Mouse (Mus musculus) limb, embryonic 15.5 days (tissue): ENCODE measurements around the gene Ang2. TPM values are rescaled to one million over a fixed set of nuclear protein-coding genes. Genes with fewer than 3 reads are reported as not detected.
"Not testable (repeated sequence)": the region's sequence is repeated elsewhere in the genome, so short reads cannot be mapped to it uniquely, and the experiment has no call there.

Experiments used
- ATAC-seq: fragments of 200-750 bp; cut with Nextera tagmentation; 2 replicates; pipeline ENCODE4 v1.8.0; 2017; ENCODE audit warnings: low read depth, moderate TSS enrichment; ENCODE audit not compliant: insufficient number of reproducible peaks, low FRiP score, low TSS enrichment
- H3K27ac ChIP-seq: fragments of 300-500 bp; sonication (generic); 2 replicates; pipeline ENCODE4 v1.5.1; 2015; ENCODE audit warnings: moderate library complexity, mild to moderate bottlenecking, inconsistent platforms
- H3K27me3 ChIP-seq: fragments of 300-500 bp; sonication (generic); 2 replicates; pipeline ENCODE4 v1.6.1; 2015; ENCODE audit warnings: inconsistent platforms
- H3K36me3 ChIP-seq: fragments of 300-500 bp; sonication (generic); 2 replicates; pipeline ENCODE4 v1.6.1; 2015; ENCODE audit warnings: inconsistent platforms
- H3K4me1 ChIP-seq: fragments of 300-500 bp; sonication (generic); 2 replicates; pipeline ENCODE4 v1.6.1; 2015; ENCODE audit warnings: inconsistent platforms
- H3K4me2 ChIP-seq: fragments of 300-500 bp; sonication (generic); 2 replicates; pipeline ENCODE4 v1.6.1; 2015; ENCODE audit warnings: mild to moderate bottlenecking, inconsistent platforms
- H3K4me3 ChIP-seq: fragments of 300-500 bp; sonication (generic); 2 replicates; pipeline ENCODE4 v1.5.1; 2015; ENCODE audit warnings: mild to moderate bottlenecking, inconsistent platforms
- H3K9ac ChIP-seq: fragments of 300-500 bp; sonication (generic); 2 replicates; pipeline ENCODE4 v1.6.1; 2015; ENCODE audit warnings: inconsistent platforms
- H3K9me3 ChIP-seq: fragments of 300-500 bp; sonication (generic); 2 replicates; pipeline ENCODE4 v1.6.1; 2016; ENCODE audit warnings: inconsistent platforms
- whole genome bisulfite sequencing: fragments of 180-500 bp; shearing (Covaris S2); methylation state at CpG from one replicate; pipeline ENCODE4 v1.1.7; 2015; 5-methylcytosine and 5-hydroxymethylcytosine counted together
- polyA plus RNA-seq: library from polyadenylated mRNA; unstranded; fragments of >200 nt; fragmentation: Nextera tagmentation; extraction: Ambion mirVana; gene quantifications from 2 replicates; pipeline ENCODE4 v1.2.1, GENCODE M21; 2015

Gene Ang2
- polyA plus RNA-seq: not detected in 2 replicates

GRCm38 (mm10) chr14:51199098-51200023 is at the start of gene Ang2:
Ang2 (minus strand) TSS chr14:51199148.
- no peaks in the 10 kb centered on the region for H3K36me3 ChIP-seq
- H3K9ac ChIP-seq: no peak within 1 kb of the TSS
- H3K27ac ChIP-seq: no peak within 1 kb of the TSS
- H3K27me3 ChIP-seq: no peaks in the 10 kb centered on the region
- 66% methylated on average over 5 of the region's 5 CpGs for WGBS
- no peak within 1 kb of the TSS for H3K4me3 ChIP-seq
- no peak for ATAC-seq
- no peaks in the 10 kb centered on the region for H3K4me1 ChIP-seq
- H3K9me3 ChIP-seq: no peaks in the 10 kb centered on the region
- H3K4me2 ChIP-seq: no peak within 1 kb of the TSS

GRCm38 (mm10) chr14:51247736-51248135 is 48.8 kb upstream of the Ang2 start:
- H3K4me2 ChIP-seq: no peak overlapping the region
- H3K27ac ChIP-seq: no peak overlapping the region
- H3K36me3 ChIP-seq: no peaks in the 10 kb centered on the region
- WGBS: 84% methylated on average over 1 of the region's 1 CpGs
- H3K9me3 ChIP-seq: no peaks in the 10 kb centered on the region
- no peak overlapping the region for H3K9ac ChIP-seq
- H3K27me3 ChIP-seq: no peaks in the 10 kb centered on the region
- no peak overlapping the region for H3K4me3 ChIP-seq
- no peaks in the 10 kb centered on the region for H3K4me1 ChIP-seq
- ATAC-seq: no peak

GRCm38 (mm10) chr14:51240899-51241298 is 42.0 kb upstream of the Ang2 start:
- H3K9me3 ChIP-seq: no peaks in the 10 kb centered on the region

GRCm38 (mm10) chr14:51237488-51237887 is 38.5 kb upstream of the Ang2 start:
- not testable (repeated sequence) for H3K27ac ChIP-seq, ATAC-seq, H3K4me1 ChIP-seq, H3K36me3 ChIP-seq, H3K4me2 ChIP-seq, H3K4me3 ChIP-seq, H3K9me3 ChIP-seq, H3K9ac ChIP-seq, H3K27me3 ChIP-seq
- WGBS: 83% methylated on average over 1 of the region's 1 CpGs

More at GRCm38 (mm10) chr14:51240899-51241298, 42.0 kb upstream of the Ang2 start:
- Histone ChIP-seq H3K4me2 (no peak overlapping the region), H3K4me1 (no peaks in the 10 kb centered on the region), H3K9ac (no peak overlapping the region), H3K27me3 (no peaks in the 10 kb centered on the region), H3K27ac (no peak overlapping the region), H3K4me3 (no peak overlapping the region), H3K36me3 (no peaks in the 10 kb centered on the region)
- no peak for ATAC-seq

GRCm38 (mm10) chr14:51229657-51230056 is 30.7 kb upstream of the Ang2 start:
- H3K4me3 ChIP-seq, H3K4me1 ChIP-seq, H3K9me3 ChIP-seq, H3K27ac ChIP-seq, H3K36me3 ChIP-seq, H3K27me3 ChIP-seq, H3K9ac ChIP-seq, ATAC-seq, H3K4me2 ChIP-seq: not testable (repeated sequence)
- WGBS: 44% methylated on average over 4 of the region's 4 CpGs

GRCm38 (mm10) chr14:51220075-51220474 is 21.1 kb upstream of the Ang2 start:
- not testable (repeated sequence) for H3K9ac ChIP-seq, H3K27ac ChIP-seq, H3K9me3 ChIP-seq, H3K4me2 ChIP-seq, H3K27me3 ChIP-seq, H3K4me3 ChIP-seq, H3K4me1 ChIP-seq, ATAC-seq, H3K36me3 ChIP-seq
- 88% methylated on average over 3 of the region's 3 CpGs for WGBS

GRCm38 (mm10) chr14:51203115-51203514 is 4.2 kb upstream of the Ang2 start, which contains the start of gene Ear14:
Ear14 (plus strand) TSS chr14:51203391.
- 78% methylated on average over 2 of the region's 2 CpGs for WGBS
- no peak within 1 kb of the TSS for H3K4me2 ChIP-seq
- no peak within 1 kb of the TSS for H3K4me3 ChIP-seq
- no peaks in the 10 kb centered on the region for H3K36me3 ChIP-seq
- no peak within 1 kb of the TSS for H3K27ac ChIP-seq
- H3K4me1 ChIP-seq: no peaks in the 10 kb centered on the region
- no peak within 1 kb of the TSS for H3K9ac ChIP-seq
- no peaks in the 10 kb centered on the region for H3K27me3 ChIP-seq
- no peak for ATAC-seq
- H3K9me3 ChIP-seq: no peaks in the 10 kb centered on the region

GRCm38 (mm10) chr14:51200466-51200865 is 1.5 kb upstream of the Ang2 start:
- WGBS: 82% methylated on average over 2 of the region's 2 CpGs

GRCm38 (mm10) chr14:51200054-51200453 is 1.1 kb upstream of the Ang2 start:
- WGBS: 81% methylated on average over 2 of the region's 2 CpGs
- Histone ChIP-seq H3K27ac (no peak overlapping the region), H3K4me1 (no peaks in the 10 kb centered on the region), H3K27me3 (no peaks in the 10 kb centered on the region), H3K9me3 (no peaks in the 10 kb centered on the region), H3K4me3 (no peak overlapping the region), H3K4me2 (no peak overlapping the region), H3K9ac (no peak overlapping the region), H3K36me3 (no peaks in the 10 kb centered on the region)
- no peak for ATAC-seq

More at GRCm38 (mm10) chr14:51200466-51200865, 1.5 kb upstream of the Ang2 start:
- no peak overlapping the region for H3K4me2 ChIP-seq
- no peak overlapping the region for H3K4me3 ChIP-seq
- H3K27me3 ChIP-seq: no peaks in the 10 kb centered on the region
- no peak overlapping the region for H3K27ac ChIP-seq
- H3K36me3 ChIP-seq: no peaks in the 10 kb centered on the region
- H3K9ac ChIP-seq: no peak overlapping the region
- H3K9me3 ChIP-seq: no peaks in the 10 kb centered on the region
- no peaks in the 10 kb centered on the region for H3K4me1 ChIP-seq
- ATAC-seq: no peak

- Histone ChIP-seq H3K4me3 (no peak overlapping the region), H3K27me3 (no peaks in the 10 kb centered on the region), H3K9ac (no peak overlapping the region), H3K9me3 (no peaks in the 10 kb centered on the region), H3K36me3 (no peaks in the 10 kb centered on the region), H3K27ac (no peak overlapping the region), H3K4me2 (no peak overlapping the region), H3K4me1 (no peaks in the 10 kb centered on the region)
- ATAC-seq: no peak
- 86% methylated on average over 4 of the region's 4 CpGs for WGBS
These were observed 3.3 kb downstream of the Ang2 start for GRCm38 (mm10) chr14:51195681-51196080.

- ATAC-seq, H3K4me1 ChIP-seq, H3K27ac ChIP-seq, H3K9me3 ChIP-seq, H3K36me3 ChIP-seq, H3K27me3 ChIP-seq, H3K4me2 ChIP-seq, H3K9ac ChIP-seq, H3K4me3 ChIP-seq: not testable (repeated sequence)
- 68% methylated on average over 2 of the region's 2 CpGs for WGBS
These were observed 17.9 kb downstream of the Ang2 start for GRCm38 (mm10) chr14:51181051-51181450.

GRCm38 (mm10) chr14:51173843-51174242 is 25.1 kb downstream of the Ang2 start:
- 68% methylated on average over 4 of the region's 4 CpGs for WGBS
- Histone ChIP-seq H3K36me3 (no peaks in the 10 kb centered on the region), H3K4me1 (no peaks in the 10 kb centered on the region), H3K27me3 (no peaks in the 10 kb centered on the region), H3K4me3 (no peak overlapping the region), H3K27ac (no peak overlapping the region), H3K4me2 (no peak overlapping the region), H3K9me3 (no peaks in the 10 kb centered on the region), H3K9ac (no peak overlapping the region)
- ATAC-seq: no peak
